8 mouse cellular contexts compared by ENCODE assay signal in genomic region chr11:102556031-102556715, GRCm38 (mm10). TPM values are rescaled to one million over a fixed set of nuclear protein-coding genes. Genes with fewer than 3 reads are reported as not detected.
A peak's percentile ranks its signal among the peaks of the same experiment; 100 is the strongest.
DNase-seq lines count a peak whose midpoint lies in the region; ATAC-seq lines count a peak whose summit lies in the region.

Gpatch8 (minus strand) TSS chr11:102556392.

- H3K9me3 ChIP-seq in hindbrain, embryonic 14.5 days (ENCODE audit: control insufficient read depth, low read length): no peaks in the 10 kb centered on the region

- ATAC-seq in hindbrain, embryonic 14.5 days (ENCODE audit: low FRiP score): peak; percentile 97

- peaks cover 31% of the 10 kb centered on the region for H3K4me1 ChIP-seq in hindbrain, embryonic 14.5 days (replicated peaks; ENCODE audit: control insufficient read depth, insufficient read depth, low read length)

- H3K27ac ChIP-seq in hindbrain, embryonic 14.5 days: peak within 1 kb of the TSS; percentile 96

- under 1% methylated on average over 55 of the region's 55 CpGs for WGBS in hindbrain, embryonic 14.5 days

- H3K27me3 ChIP-seq in hindbrain, embryonic 14.5 days (ENCODE audit: control insufficient read depth, insufficient read depth, low read length): no peaks in the 10 kb centered on the region

- H3K4me3 ChIP-seq in hindbrain, embryonic 14.5 days (replicated peaks; ENCODE audit: low read length): peak within 1 kb of the TSS; percentile 93

- peak within 1 kb of the TSS; percentile 97 for H3K9ac ChIP-seq in hindbrain, embryonic 14.5 days

- peak; percentile 99 for DNase-seq in R1 (ENCODE audit: low read depth, low spot score)
- peak; percentile 94 to 96 for DNase-seq in cerebellum, postnatal 25 days
- peak; percentile 81 to 91 for DNase-seq in frontal cortex, postnatal 25 days (ENCODE audit: low spot score in 2 of 2)
- DNase-seq in hindbrain, embryonic 14.5 days (ENCODE audit: low spot score): peak; percentile 97
- DNase-seq in layer of hippocampus, postnatal 36 days: peak; percentile 94 to 95
- DNase-seq in lung, postnatal 36 days: peak; percentile 96
- peak; percentile 99 for DNase-seq in retina, postnatal 1 day
- DNase-seq in urinary bladder, adult 18-20 months (ENCODE audit: low spot score in 2 of 2): peak; percentile 82 to 90

- no peaks in the 10 kb centered on the region for H3K36me3 ChIP-seq in hindbrain, embryonic 14.5 days (replicated peaks; ENCODE audit: control insufficient read depth, insufficient read depth)

- peak within 1 kb of the TSS; percentile 63 for H3K4me2 ChIP-seq in hindbrain, embryonic 14.5 days (replicated peaks)

RNA-seq across cellular contexts. Expression of gene Gpatch8, which starts in this region (rescaled TPM):
- 48.2 and 55.3 TPM in 2 replicates for polyA plus RNA-seq in hindbrain, embryonic 14.5 days (2014; fragmentation: Nextera tagmentation; extraction: Ambion mirVana)
- total RNA-seq in layer of hippocampus, postnatal 36 days (2021): 10 to 100 TPM; 44.1 to 58.6 TPM

Comparison
In these comparisons a context has a peak if more than half of its experiments do, and no peak if none do; other contexts are left out.
1. Peak in every context shown above with its lines: DNase-seq, ATAC-seq, H3K4me3 ChIP-seq and H3K27ac ChIP-seq.